Mouse (Mus musculus): ENCODE data around the gene Gm8994.
"Not testable (repeated sequence)": the region's sequence is repeated elsewhere in the genome, so short reads cannot be mapped to it uniquely, and the experiment has no call there.

The Gm8994 gene

GRCm38 (mm10) chr6:136327239-136327638 lies at the start of gene Gm8994:
Gene Gm8994 (plus strand): TSS chr6:136327539.
- not testable (repeated sequence) for DNase-seq (ENCODE audit: low spot score in 2 of 2)

GRCm38 (mm10) chr6:136277685-136278084 lies 49.7 kb upstream of the Gm8994 start:
- no peak for DNase-seq (ENCODE audit: low spot score in 2 of 2)

DNA sequence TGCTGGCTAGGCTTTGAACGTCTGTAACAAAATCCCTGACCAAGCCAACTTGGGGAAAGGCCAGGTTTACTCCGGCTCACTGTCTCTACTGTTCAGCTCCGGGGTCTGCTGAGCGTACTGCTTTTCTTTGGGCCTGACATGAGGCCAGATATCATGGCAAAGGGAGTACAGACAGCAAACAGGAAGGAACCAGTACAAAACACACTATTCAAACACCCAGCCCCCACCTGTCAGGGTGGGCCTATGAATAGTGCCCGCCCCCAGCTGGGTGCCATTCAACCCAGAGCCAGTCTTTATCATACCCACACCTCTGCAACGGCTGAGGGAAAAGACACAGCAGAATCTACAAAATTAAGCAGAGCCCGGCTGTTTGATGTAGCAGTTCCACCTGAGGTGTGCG lies 42.8 kb upstream of the Gm8994 start:
- no peak for DNase-seq (ENCODE audit: low spot score in 2 of 2)

DNA sequence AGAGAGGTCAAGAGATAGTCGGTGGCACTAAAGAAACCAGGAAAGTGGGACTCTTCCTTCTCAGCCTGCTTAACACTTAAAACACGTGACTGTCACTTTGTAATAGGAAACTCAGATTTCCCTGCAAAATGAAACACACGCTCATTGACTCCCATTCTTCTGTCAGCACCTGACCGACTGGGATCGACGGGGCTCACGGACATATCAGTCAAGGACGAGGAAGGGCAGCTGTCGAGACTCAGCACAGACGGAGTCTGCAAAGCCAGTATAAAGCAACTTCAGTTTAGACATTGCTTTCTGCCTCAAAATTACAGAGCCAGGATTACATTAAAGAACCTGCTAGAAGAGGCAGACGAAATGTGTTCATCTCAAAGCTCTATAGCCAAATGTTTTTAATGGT lies 41.2 kb upstream of the Gm8994 start:
- DNase-seq (ENCODE audit: low spot score in 2 of 2), result no peak

DNA sequence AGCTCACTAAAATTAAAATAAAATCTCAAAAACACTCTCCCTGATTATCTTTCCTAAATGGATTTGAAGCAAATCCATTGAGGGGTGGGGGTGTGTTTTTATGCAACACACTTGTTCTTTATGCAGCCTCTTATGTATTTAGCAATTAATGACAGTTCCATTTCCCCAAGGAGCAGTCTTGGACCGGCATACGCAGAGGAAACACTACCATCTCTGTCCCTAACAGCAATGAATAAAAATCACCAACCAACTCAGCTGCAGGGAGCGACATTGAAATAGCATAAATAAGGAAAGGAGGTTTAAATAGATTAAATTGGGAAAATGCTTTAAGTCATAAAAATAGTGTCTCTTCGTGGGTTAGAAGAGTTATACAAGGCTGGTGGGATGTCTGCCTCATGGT lies 40.8 kb upstream of the Gm8994 start:
- DNase-seq (ENCODE audit: low spot score in 2 of 2), result no peak

GRCm38 (mm10) chr6:136291424-136291823 lies 35.9 kb upstream of the Gm8994 start:
- no peak for DNase-seq (ENCODE audit: low spot score in 2 of 2)

GRCm38 (mm10) chr6:136291951-136292714 lies 35.2 kb upstream of the Gm8994 start:
- no peak for DNase-seq (ENCODE audit: low spot score in 2 of 2)

- no peak for DNase-seq (ENCODE audit: low spot score in 2 of 2)
Measured at GRCm38 (mm10) chr6:136293700-136294099, 33.6 kb upstream of the Gm8994 start.

DNA sequence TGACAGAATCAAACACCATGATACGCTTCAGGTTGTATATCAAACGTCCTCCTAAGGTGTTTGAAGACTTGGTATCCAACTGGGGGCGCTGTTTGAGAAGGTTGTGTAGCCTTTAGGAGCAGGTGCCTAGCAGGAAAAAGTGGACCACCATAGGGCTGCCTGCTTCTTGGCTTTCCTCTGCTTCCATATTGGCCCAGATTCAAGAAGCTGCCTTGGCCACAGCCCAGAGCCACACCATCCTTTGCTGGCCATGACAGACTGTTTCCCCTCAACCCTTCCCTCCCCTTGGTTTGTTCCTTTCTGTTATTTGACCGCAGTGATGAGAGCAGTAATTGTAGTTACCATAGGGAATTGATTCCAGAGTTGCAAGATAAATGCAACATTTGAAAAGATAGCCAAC lies 31.5 kb upstream of the Gm8994 start:
- DNase-seq (ENCODE audit: low spot score in 2 of 2), result no peak

- no peak for DNase-seq (ENCODE audit: low spot score in 2 of 2)
Measured at GRCm38 (mm10) chr6:136296251-136296650, 31.1 kb upstream of the Gm8994 start.

DNA sequence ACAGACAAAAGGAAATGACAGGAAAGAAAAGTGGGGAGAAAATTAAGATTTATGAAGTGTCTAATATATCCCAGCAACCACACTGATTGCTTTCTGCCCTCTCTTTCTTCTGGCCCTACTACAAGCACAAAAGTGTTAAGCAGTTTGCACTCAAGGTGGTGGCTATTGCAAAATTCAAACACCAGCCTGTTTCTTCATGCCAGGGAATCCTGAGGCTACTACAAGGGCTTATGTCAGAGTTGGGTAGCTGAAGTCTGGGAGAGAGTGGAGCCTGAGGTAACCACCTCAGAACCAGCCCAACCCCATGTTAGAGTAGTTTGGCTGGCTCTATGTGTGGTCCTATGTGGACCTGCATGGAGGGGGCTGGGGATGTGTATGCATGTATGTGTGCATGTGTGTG lies 23.8 kb upstream of the Gm8994 start:
- no peak for DNase-seq (ENCODE audit: low spot score in 2 of 2)

DNA sequence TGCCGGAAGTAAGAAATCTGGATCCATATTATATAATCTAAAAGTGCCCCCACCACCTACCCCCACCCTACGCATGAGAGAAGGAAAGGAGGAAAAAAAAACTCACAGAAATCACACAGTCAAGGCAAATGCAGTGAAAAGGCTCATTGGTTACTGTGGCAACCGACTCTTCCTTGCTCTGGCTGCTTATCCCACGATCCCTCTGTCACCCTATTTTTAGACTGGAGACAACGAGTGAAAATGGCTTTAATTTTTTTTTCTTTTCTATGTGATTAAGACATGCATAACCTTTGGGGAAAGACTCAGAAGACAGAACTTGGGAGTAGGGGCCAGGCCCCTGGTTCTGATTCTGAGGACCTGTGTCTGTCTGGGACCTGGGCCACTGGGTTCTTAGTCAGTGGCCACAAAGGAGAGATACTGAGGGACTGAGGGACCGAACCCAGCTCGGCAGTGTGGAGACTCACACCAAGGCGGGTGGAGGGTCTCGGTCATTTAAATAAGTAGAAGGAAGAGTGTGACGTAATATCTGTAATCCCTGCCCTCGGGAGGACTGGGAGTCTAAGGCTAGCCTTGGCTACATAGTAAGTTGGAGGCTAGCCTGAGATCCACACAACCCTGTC lies 22.9 kb upstream of the Gm8994 start:
- no peak for DNase-seq (ENCODE audit: low spot score in 2 of 2)

GRCm38 (mm10) chr6:136309487-136309886 lies 17.9 kb upstream of the Gm8994 start:
- no peak for DNase-seq (ENCODE audit: low spot score in 2 of 2)

GRCm38 (mm10) chr6:136328416-136328815 lies 1.1 kb downstream of the Gm8994 start:
- not testable (repeated sequence) for DNase-seq (ENCODE audit: low spot score in 2 of 2)

GRCm38 (mm10) chr6:136340669-136341068 lies 13.3 kb downstream of the Gm8994 start:
- DNase-seq (ENCODE audit: low spot score in 2 of 2), result no peak

GRCm38 (mm10) chr6:136341093-136341492 lies 13.8 kb downstream of the Gm8994 start:
- no peak for DNase-seq (ENCODE audit: low spot score in 2 of 2)

GRCm38 (mm10) chr6:136343868-136344267 lies 16.5 kb downstream of the Gm8994 start:
- no peak for DNase-seq (ENCODE audit: low spot score in 2 of 2)

- DNase-seq (ENCODE audit: low spot score in 2 of 2), result no peak
Measured at GRCm38 (mm10) chr6:136345034-136345433, 17.7 kb downstream of the Gm8994 start.

GRCm38 (mm10) chr6:136345641-136346040 lies 18.3 kb downstream of the Gm8994 start:
- DNase-seq (ENCODE audit: low spot score in 2 of 2), result no peak

- no peak for DNase-seq (ENCODE audit: low spot score in 2 of 2)
Measured at GRCm38 (mm10) chr6:136347053-136347452, 19.7 kb downstream of the Gm8994 start.

DNA sequence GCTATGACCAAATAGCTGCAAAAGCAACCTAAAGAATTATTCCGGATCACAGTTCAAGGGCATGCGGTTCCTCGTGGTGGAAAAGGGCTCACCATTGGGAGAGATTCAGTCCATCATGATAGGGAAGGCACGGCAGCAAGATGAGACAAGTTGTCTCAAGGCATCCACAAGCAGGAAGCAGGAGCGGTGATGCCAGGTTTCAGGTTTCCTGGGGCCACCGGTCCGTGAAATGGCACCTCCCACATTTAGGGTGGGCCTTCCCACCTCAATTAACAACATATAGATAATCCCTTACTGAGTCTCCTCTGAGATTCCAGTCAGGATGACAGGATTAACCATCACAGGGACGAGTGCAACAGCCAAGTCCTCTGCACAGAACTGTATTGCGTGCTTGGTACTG lies 20.3 kb downstream of the Gm8994 start:
- no peak for DNase-seq (ENCODE audit: low spot score in 2 of 2)

GRCm38 (mm10) chr6:136353399-136354184 lies 26.3 kb downstream of the Gm8994 start:
- DNase-seq (ENCODE audit: low spot score in 2 of 2), result peak in 1 of 2 experiments; percentile 18

DNA sequence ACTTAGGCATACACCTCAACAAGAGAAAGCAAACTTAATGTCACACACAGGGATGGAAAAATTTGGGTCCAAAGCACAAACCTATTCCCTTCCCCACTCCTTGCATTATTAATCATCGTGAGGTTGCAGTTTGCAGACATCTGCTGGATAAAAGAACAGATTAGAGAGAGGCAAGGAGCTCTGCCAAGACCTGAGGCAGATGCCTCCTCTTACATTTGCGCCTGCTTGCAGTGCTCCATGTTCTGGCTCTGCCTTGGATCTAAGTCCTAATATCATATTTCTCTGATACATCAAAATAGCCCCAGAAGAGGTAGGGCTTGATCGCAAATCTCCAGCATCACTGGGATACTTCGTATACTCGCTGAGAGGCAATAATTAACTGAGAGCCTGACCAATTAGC lies 31.1 kb downstream of the Gm8994 start:
- DNase-seq (ENCODE audit: low spot score in 2 of 2), result no peak

All from thymus, postnatal 10 days (tissue).